Mouse (Mus musculus) skeletal muscle tissue, adult 2 months (tissue): ENCODE results near the gene Emp2.
A peak's percentile ranks its signal among the peaks of the same experiment; 100 is the strongest.
"Not testable (repeated sequence)": the region's sequence is repeated elsewhere in the genome, so short reads cannot be mapped to it uniquely, and the experiment has no call there.

ENCODE experiments used
- DNase-seq: peaks from one replicate; pipeline ENCODE4 v3.0.0-alpha.2; 2012; ENCODE audit warnings: low read depth, low spot score

Emp2 gene

GRCm38 (mm10) chr16:10317197-10317544 is 3.4 kb upstream of the Emp2 start:
- no peak for DNase-seq

GRCm38 (mm10) chr16:10316493-10317196 is 2.9 kb upstream of the Emp2 start:
- no peak for DNase-seq

- no peak for DNase-seq
These were observed 542 bp downstream of the Emp2 start for GRCm38 (mm10) chr16:10313226-10313625.

GRCm38 (mm10) chr16:10311989-10312388 is 1.8 kb downstream of the Emp2 start:
- DNase-seq: no peak

- DNase-seq: peak; percentile 15
These were observed 2.7 kb downstream of the Emp2 start for GRCm38 (mm10) chr16:10311086-10311485.

- DNase-seq: no peak
These were observed 3.3 kb downstream of the Emp2 start for GRCm38 (mm10) chr16:10310507-10310906.

GRCm38 (mm10) chr16:10307351-10307750 is 6.4 kb downstream of the Emp2 start:
- no peak for DNase-seq

- no peak for DNase-seq
These were observed 7.7 kb downstream of the Emp2 start for GRCm38 (mm10) chr16:10306101-10306500.

- no peak for DNase-seq
These were observed 12.4 kb downstream of the Emp2 start for GRCm38 (mm10) chr16:10301337-10301736.

GRCm38 (mm10) chr16:10300231-10301186 is 13.3 kb downstream of the Emp2 start:
- DNase-seq: no peak

GRCm38 (mm10) chr16:10299637-10300036 is 14.1 kb downstream of the Emp2 start:
- DNase-seq: no peak

- DNase-seq: no peak
These were observed 15.8 kb downstream of the Emp2 start for GRCm38 (mm10) chr16:10297696-10298644.

- no peak for DNase-seq
These were observed 25.7 kb downstream of the Emp2 start for GRCm38 (mm10) chr16:10288115-10288514.

GRCm38 (mm10) chr16:10286513-10287268 is 27.1 kb downstream of the Emp2 start:
- DNase-seq: no peak

GRCm38 (mm10) chr16:10281890-10282289 is 31.9 kb downstream of the Emp2 start:
- no peak for DNase-seq

- DNase-seq: peak; percentile 67
These were observed 33.3 kb downstream of the Emp2 start for GRCm38 (mm10) chr16:10280286-10280951.

- DNase-seq: not testable (repeated sequence)
These were observed 37.0 kb downstream of the Emp2 start for GRCm38 (mm10) chr16:10276778-10277177.

- no peak for DNase-seq
These were observed 39.3 kb downstream of the Emp2 start for GRCm38 (mm10) chr16:10274465-10274864.

GRCm38 (mm10) chr16:10272256-10272655 is 41.5 kb downstream of the Emp2 start:
- DNase-seq: peak; percentile 14

GRCm38 (mm10) chr16:10253993-10254392 is 59.8 kb downstream of the Emp2 start:
- no peak for DNase-seq
